Mouse (Mus musculus): ENCODE data around the gene Ceacam20.
"Not testable (repeated sequence)": the region's sequence is repeated elsewhere in the genome, so short reads cannot be mapped to it uniquely, and the experiment has no call there.

Ceacam20 gene

DNA sequence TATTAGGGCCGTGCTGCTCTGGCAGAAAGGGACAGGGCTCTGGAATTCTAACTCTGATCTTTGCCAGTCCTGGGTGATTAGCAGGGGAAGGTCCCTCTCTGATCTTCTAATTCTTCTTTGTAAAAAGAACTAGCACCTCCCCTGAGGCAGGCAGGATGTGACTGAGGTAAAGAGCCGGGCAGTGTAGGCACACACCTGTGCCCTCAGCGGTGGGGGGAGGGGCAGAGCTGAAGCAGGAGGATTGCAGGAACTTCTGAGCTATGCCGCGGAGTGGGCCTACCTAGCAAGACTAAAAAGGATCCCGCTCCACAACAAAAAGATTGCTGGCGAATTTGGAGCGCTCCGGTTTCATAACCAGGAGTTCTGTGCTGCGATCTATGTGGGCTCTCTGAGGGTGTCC is 15.2 kb upstream of the Ceacam20 start:
- DNase-seq (ENCODE audit: low spot score): no peak

DNA sequence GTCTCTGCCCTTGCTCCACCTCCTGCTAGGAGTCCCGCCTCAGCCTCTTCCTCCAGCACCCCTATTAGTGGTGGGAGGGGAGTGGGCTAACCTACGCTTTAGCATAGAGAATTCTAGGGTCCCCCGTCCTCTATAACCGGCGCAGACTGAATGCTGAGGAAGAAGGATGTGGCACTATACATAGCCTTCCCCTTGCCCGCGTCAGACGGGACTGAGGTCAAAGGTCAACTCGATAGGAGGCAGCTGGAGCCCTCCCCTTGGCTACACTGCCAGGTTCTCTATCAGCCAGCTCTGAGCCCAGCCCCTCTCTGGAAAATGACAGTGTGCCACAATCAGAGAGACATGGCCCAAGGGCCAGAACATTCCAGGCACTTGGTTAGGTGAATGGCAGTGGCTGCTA is 14.6 kb upstream of the Ceacam20 start, which contains the start of gene Igsf23:
Gene Igsf23, minus strand, starts transcription at position 168 of the 400 bp plus-strand sequence.
- DNase-seq (ENCODE audit: low spot score): no peak

DNA sequence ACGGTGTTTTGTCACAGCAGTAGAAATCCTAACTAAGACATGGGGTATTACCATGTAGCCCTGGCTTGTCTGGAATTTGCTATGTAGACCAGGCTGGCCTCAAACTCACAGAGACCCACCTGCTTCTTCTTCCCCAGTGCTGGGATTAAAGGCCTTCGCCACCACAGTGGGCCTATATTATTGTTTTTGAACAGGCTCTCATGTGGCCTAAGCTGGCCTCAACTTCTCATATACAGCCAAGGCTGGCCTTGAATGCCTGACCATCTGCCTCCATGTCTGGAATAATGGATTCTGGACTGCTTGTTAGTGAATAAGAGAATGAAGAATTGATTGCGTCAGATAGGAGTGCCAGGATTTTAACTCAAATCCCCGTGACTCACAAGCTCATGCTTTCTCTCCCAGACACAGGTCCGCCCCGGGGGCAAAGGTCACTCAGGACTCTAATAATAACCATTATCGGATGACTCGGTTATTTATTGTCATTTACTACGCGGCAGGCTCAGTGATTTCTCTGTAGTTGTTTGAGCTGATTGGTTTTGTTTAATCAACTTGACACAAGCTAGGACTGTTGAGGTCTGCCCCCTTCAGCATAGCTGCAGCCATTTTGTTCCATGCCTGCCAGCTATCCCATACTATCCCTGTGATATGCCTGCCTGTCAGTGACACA is 12.8 kb upstream of the Ceacam20 start:
- no peak for DNase-seq (ENCODE audit: low spot score)

DNA sequence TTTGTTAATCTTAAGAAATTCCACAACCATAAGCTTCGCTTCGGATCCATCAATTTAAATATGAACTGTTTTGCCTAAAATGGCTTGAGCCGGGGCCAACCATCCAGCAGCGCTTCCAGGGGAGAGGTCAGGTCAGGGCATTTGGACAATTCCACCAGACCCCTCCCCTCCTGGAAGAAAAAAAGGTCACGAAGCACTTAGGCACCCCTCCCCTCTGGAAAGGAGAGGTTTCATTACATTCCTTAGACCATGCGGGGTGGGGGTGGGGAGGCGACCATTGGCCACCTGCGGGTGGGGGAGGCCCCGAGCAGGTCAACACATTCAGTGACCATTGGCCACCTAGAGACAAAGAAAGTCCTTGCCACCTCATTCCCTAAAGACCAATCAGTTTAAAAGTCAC is 12.2 kb upstream of the Ceacam20 start:
- DNase-seq (ENCODE audit: low spot score): no peak

DNA sequence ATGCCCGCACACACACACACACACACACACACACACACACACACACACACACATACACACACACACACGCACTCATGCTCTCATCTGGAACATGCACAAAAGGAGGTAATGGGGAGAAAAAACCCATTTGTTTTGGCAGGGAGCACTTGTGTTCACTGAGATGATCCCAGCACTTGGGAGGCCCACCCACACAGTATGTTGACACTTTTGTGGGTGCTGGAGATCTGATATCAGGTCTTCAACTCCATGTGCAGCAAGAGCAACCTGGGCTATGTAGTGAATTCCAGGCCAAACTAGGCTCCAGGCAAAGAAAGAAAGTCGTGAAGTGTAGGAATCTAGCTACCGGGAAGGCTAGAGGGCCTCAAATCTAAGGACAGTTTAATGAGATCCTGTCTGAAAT is 9.4 kb upstream of the Ceacam20 start:
- DNase-seq (ENCODE audit: low spot score): no peak

DNA sequence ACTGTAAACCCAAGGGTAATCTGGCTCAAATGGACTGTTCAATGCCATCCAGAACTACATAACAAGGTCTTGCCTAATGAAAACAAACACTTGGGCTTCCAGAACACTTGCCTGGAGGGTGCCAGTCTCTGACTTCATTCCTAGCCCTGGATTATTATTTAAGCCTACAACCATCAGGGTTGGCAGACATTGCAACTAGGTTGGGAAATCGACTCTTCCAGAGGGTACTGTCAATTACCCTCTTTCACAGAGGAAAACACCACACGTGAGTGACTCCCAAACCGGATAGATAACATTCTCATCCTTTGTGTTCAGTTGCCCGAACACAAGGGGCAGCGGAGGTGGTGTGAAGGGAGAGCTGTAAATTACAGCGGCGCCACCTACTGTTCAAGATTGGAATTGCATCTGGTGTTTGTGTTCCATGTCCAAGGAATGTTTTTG is 8.9 kb upstream of the Ceacam20 start:
- peak; percentile 45 for DNase-seq (ENCODE audit: low spot score)

DNA sequence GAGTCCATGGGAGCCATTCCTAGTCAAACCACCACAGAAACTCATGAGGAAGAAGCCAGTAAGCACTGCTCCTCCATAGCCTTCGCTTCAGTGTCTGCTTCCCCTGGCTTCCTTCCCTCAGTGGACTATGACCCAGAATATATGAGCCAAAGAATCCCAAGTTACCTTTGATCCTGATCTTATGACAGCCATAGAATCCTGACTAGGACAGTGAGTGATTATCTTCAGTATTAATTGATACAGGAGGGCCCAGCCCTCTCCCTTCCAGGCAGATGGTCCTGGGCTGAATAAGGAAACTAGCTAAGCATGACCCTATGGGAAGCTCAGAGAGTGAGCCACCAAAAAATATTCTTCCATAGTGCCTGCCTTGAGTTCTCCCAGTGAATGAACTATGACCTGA is 2.8 kb upstream of the Ceacam20 start:
- no peak for DNase-seq (ENCODE audit: low spot score)

DNA sequence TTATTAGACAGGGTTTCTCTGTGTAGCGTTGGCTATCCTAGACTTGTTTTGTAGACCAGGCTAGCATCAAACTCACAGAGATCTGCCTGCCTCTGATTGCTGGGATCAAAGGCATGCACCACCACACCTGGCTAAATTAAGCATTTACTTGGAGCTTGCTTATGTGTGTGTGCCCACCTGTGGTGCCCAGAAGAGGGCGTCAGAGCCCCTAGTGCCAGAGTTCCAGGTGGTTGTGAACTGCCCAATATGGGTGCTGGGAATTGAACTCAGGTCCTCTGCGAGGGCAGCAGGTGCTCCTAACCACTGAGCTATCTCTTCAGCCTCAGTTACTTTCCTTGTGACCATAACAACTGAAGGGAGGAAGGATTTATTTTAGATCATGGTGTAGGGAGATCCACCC is 3.9 kb downstream of the Ceacam20 start:
- no peak for DNase-seq (ENCODE audit: low spot score)

DNA sequence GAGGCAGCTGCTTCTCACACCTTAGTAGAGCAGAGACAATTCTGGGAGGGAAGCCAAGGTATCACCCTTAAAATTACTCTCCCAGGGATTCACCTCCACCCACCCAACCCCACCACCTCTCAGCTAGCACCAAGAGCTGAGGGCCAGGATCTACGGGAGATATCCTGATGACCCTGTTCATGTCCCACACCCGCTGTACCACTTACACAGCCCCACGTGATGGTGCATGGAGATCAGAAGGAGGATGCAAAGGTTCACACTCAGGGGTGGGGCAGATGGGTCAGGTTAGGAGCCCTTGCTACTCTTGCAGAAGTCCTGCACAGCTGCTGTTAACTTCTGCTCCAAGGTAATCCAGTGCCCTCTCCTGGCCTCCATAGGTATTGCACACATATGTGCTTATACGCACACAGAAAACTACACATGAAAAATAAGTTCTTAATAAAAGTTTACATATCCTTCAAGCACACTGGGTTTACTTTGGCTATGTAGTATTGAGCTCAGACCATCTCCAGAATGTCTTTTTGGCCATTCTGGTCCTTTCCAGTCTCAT is 4.4 kb downstream of the Ceacam20 start:
- no peak for DNase-seq (ENCODE audit: low spot score)

DNA sequence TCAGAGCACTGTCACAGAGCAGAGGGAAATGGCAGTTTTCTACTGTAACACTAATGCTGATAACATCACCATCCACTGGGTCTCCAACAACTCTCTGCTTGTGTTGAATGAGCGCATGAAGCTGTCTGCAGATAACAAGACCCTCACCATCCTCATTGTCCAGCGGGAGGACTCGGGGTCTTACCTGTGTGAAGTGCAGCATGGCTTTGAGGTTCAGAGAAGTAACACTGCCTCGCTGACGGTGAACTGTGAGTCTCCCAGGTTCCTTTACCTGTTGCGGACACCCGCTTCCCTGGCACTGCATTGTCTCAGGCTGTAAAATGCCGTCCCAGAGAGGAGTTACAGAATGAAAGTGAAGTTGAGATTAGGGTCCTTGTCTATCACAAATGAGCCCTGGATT is 5.0 kb downstream of the Ceacam20 start:
- no peak for DNase-seq (ENCODE audit: low spot score)

DNA sequence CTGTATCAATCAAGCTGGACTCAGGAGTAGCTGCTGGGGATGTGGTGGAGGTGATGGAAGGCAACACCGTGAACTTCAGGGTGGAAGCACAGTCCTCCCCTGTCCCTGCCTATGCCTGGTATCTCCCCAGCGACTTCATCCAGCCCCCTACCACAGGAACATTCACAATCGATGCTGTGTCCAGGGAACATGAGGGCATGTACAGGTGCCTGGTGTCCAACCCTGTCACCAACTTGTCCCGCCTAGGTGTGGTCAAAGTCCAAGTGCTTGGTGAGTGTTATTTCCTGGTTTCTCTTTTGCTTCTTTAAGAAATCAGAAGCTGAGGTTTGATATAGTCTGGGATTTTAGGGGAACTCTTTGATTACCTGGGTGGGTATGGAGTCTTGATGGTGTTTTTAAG is 6.3 kb downstream of the Ceacam20 start:
- no peak for DNase-seq (ENCODE audit: low spot score)

DNA sequence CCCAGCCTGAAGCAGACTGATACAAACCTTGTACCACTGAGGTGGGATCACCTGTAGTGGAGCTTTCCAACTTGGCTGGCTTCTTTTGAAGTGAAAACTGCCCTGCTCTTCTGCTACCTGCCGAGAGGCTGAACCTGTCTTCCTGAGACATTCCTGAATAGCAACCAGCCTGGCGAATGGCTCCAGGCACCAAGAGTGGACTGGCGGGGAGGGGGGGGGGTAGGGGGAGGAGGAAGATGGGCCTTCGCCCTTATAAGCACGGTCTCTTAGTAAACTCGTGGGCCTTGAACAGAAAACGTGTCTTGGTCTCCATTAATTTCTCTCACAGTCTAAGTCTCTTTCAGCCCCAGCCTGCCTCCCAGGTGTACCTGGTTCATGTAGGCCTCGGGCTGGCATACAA is 26.0 kb downstream of the Ceacam20 start, which contains the start of gene Nlrp9b:
Gene Nlrp9b, plus strand, starts transcription at position 301 of the 400 bp plus-strand sequence.
- not testable (repeated sequence) for DNase-seq (ENCODE audit: low spot score)

DNA sequence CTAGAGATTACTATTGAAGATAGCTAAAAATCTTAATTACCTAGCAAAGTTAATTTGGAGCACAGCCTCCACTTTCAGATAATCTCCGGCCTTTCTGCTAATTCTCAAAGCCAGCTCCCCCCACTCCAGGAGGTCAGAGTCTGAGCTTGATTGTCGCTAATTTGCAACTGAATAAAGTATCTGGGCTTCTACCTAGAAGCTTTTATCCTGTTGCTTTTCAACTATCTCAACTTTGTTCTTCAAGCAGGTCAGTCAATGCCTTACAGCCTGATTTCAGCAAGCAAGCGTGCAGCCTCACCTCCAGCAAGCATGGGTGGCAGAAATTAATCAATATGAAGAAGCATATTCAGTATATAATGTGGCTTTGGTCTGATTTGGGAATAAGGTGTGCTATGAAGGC is 31.5 kb downstream of the Ceacam20 start:
- not testable (repeated sequence) for DNase-seq (ENCODE audit: low spot score)

DNA sequence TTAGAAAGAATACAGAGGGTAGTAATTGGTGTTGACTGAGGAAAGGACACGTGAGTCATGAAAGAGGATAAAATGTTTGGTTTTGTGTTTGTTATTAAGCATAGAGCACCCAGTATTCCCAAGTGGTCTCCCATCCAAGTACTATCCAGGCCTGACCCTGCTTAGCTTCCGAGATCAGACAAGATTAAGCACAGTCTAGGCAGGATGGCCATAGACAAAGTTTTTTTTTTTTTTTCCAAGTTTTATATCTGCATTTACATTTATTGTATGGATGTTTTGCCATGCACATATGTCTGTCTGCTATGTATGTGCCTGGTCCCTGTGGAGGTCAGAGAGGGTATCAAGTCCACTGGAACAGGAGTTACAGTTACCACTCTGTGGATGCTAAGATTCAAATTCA is 44.8 kb downstream of the Ceacam20 start:
- DNase-seq (ENCODE audit: low spot score): no peak

All from spleen, adult 12 weeks (tissue).